Mouse (Mus musculus): ENCODE measurements at regions not wholly inside any gene's neighbourhood (a gene's known extent, or its start where the extent isn't known, plus 50 kb on each side); places are given as distances from the start of the nearest gene placed in this dataset.
A peak's percentile ranks its signal among the peaks of the same experiment; 100 is the strongest.

- DNase-seq (ENCODE audit: low spot score), result no peak
- no peak for TF ChIP-seq CTCF (IDR thresholded peaks at IDR 0.05)
- no peak for ATAC-seq (ENCODE audit: low FRiP score)
- Histone ChIP-seq H3K36me3 (ENCODE audit: insufficient read depth, low read length) (no peaks in the 10 kb centered on the region), H3K27me3 (ENCODE audit: insufficient read depth, low read length) (no peaks in the 10 kb centered on the region), H3K4me1 (ENCODE audit: insufficient read depth, low read length) (no peaks in the 10 kb centered on the region), H3K9me3 (ENCODE audit: low read length) (no peaks in the 10 kb centered on the region), H3K9ac (replicated peaks; ENCODE audit: low read length, poor library complexity, severe bottlenecking) (no peak overlapping the region), H3K4me3 (ENCODE audit: low read depth, low read length) (no peak overlapping the region), H3K27ac (ENCODE audit: low read depth, low read length) (no peak overlapping the region), H3K4me2 (ENCODE audit: low read depth, low read length, poor library complexity, severe bottlenecking) (no peak overlapping the region)
- WGBS, result 20% methylated on average over 4 of the region's 4 CpGs
Measured at GRCm38 (mm10) chr4:87699586-87699985, 333.6 kb downstream of the Mllt3 start.

GRCm38 (mm10) chr4:87698750-87699149, 334.4 kb downstream of the Mllt3 start:
- no peak for TF ChIP-seq CTCF (IDR thresholded peaks at IDR 0.05)
- Histone ChIP-seq H3K4me3 (ENCODE audit: low read depth, low read length) (no peak overlapping the region), H3K27me3 (ENCODE audit: insufficient read depth, low read length) (no peaks in the 10 kb centered on the region), H3K36me3 (ENCODE audit: insufficient read depth, low read length) (no peaks in the 10 kb centered on the region), H3K27ac (ENCODE audit: low read depth, low read length) (no peak overlapping the region), H3K9me3 (ENCODE audit: low read length) (no peaks in the 10 kb centered on the region), H3K4me2 (ENCODE audit: low read depth, low read length, poor library complexity, severe bottlenecking) (no peak overlapping the region), H3K4me1 (ENCODE audit: insufficient read depth, low read length) (no peaks in the 10 kb centered on the region), H3K9ac (replicated peaks; ENCODE audit: low read length, poor library complexity, severe bottlenecking) (no peak overlapping the region)
- 34% methylated on average over 3 of the region's 3 CpGs for WGBS
- DNase-seq (ENCODE audit: low spot score), result no peak
- no peak for ATAC-seq (ENCODE audit: low FRiP score)

- no peak overlapping the region for H3K4me2 ChIP-seq (ENCODE audit: low read depth, low read length, poor library complexity, severe bottlenecking)
- H3K27ac ChIP-seq (ENCODE audit: low read depth, low read length), result no peak overlapping the region
- 79% methylated on average over 4 of the region's 4 CpGs for WGBS
- H3K9me3 ChIP-seq (ENCODE audit: low read length), result no peaks in the 10 kb centered on the region
- TF ChIP-seq CTCF (IDR thresholded peaks at IDR 0.05), result no peak
- H3K4me1 ChIP-seq (ENCODE audit: insufficient read depth, low read length), result no peaks in the 10 kb centered on the region
- no peak overlapping the region for H3K9ac ChIP-seq (replicated peaks; ENCODE audit: low read length, poor library complexity, severe bottlenecking)
- no peaks in the 10 kb centered on the region for H3K27me3 ChIP-seq (ENCODE audit: insufficient read depth, low read length)
- no peak for ATAC-seq (ENCODE audit: low FRiP score)
- H3K36me3 ChIP-seq (ENCODE audit: insufficient read depth, low read length), result no peaks in the 10 kb centered on the region
- no peak for DNase-seq (ENCODE audit: low spot score)
- H3K4me3 ChIP-seq (ENCODE audit: low read depth, low read length), result no peak overlapping the region
Measured at GRCm38 (mm10) chr4:87696921-87697320, 336.2 kb downstream of the Mllt3 start.

- no peaks in the 10 kb centered on the region for H3K27me3 ChIP-seq (ENCODE audit: insufficient read depth, low read length)
- H3K9me3 ChIP-seq (ENCODE audit: low read length), result no peaks in the 10 kb centered on the region
- DNase-seq (ENCODE audit: low spot score), result peak; percentile 46
- H3K36me3 ChIP-seq (ENCODE audit: insufficient read depth, low read length), result no peaks in the 10 kb centered on the region
- no peaks in the 10 kb centered on the region for H3K4me1 ChIP-seq (ENCODE audit: insufficient read depth, low read length)
- no peak overlapping the region for H3K4me3 ChIP-seq (ENCODE audit: low read depth, low read length)
- no peak overlapping the region for H3K9ac ChIP-seq (replicated peaks; ENCODE audit: low read length, poor library complexity, severe bottlenecking)
- H3K27ac ChIP-seq (ENCODE audit: low read depth, low read length), result no peak overlapping the region
- WGBS, result 88% methylated on average over 5 of the region's 5 CpGs
- no peak for TF ChIP-seq CTCF (IDR thresholded peaks at IDR 0.05)
- no peak overlapping the region for H3K4me2 ChIP-seq (ENCODE audit: low read depth, low read length, poor library complexity, severe bottlenecking)
- ATAC-seq (ENCODE audit: low FRiP score), result no peak
Measured at GRCm38 (mm10) chr4:87695811-87696210, 337.4 kb downstream of the Mllt3 start.

- H3K4me1 ChIP-seq (ENCODE audit: insufficient read depth, low read length), result no peaks in the 10 kb centered on the region
Measured at GRCm38 (mm10) chr4:87692741-87693140, 340.4 kb downstream of the Mllt3 start.

GRCm38 (mm10) chr4:87684952-87685351, 348.2 kb downstream of the Mllt3 start:
- 91% methylated on average over 1 of the region's 1 CpGs for WGBS
- Histone ChIP-seq H3K27ac (ENCODE audit: low read depth, low read length) (no peak overlapping the region), H3K4me3 (ENCODE audit: low read depth, low read length) (no peak overlapping the region), H3K4me2 (ENCODE audit: low read depth, low read length, poor library complexity, severe bottlenecking) (no peak overlapping the region), H3K4me1 (ENCODE audit: insufficient read depth, low read length) (no peaks in the 10 kb centered on the region), H3K36me3 (ENCODE audit: insufficient read depth, low read length) (no peaks in the 10 kb centered on the region), H3K9ac (replicated peaks; ENCODE audit: low read length, poor library complexity, severe bottlenecking) (no peak overlapping the region), H3K27me3 (ENCODE audit: insufficient read depth, low read length) (no peaks in the 10 kb centered on the region), H3K9me3 (ENCODE audit: low read length) (no peaks in the 10 kb centered on the region)
- DNase-seq (ENCODE audit: low spot score) (no peak), ATAC-seq (ENCODE audit: low FRiP score) (no peak)
- TF ChIP-seq CTCF (IDR thresholded peaks at IDR 0.05), result no peak

More at GRCm38 (mm10) chr4:87692741-87693140, 340.4 kb downstream of the Mllt3 start:
- DNase-seq (ENCODE audit: low spot score) (no peak), ATAC-seq (ENCODE audit: low FRiP score) (no peak)
- H3K4me3 ChIP-seq (ENCODE audit: low read depth, low read length), result no peak overlapping the region
- H3K27me3 ChIP-seq (ENCODE audit: insufficient read depth, low read length), result no peaks in the 10 kb centered on the region
- no peaks in the 10 kb centered on the region for H3K36me3 ChIP-seq (ENCODE audit: insufficient read depth, low read length)
- no peak for TF ChIP-seq CTCF (IDR thresholded peaks at IDR 0.05)
- H3K4me2 ChIP-seq (ENCODE audit: low read depth, low read length, poor library complexity, severe bottlenecking), result no peak overlapping the region
- WGBS, result 74% methylated on average over 2 of the region's 2 CpGs
- H3K27ac ChIP-seq (ENCODE audit: low read depth, low read length), result no peak overlapping the region
- H3K9me3 ChIP-seq (ENCODE audit: low read length), result no peaks in the 10 kb centered on the region
- no peak overlapping the region for H3K9ac ChIP-seq (replicated peaks; ENCODE audit: low read length, poor library complexity, severe bottlenecking)

Measured in midbrain, postnatal 0 days (tissue).